Mouse (Mus musculus) liver (tissue): ENCODE data around the gene Dapk3.

ENCODE experiments used
- DNase-seq: peaks from one replicate; pipeline ENCODE4 v3.0.0-alpha.2; 2020; ENCODE audit warnings: mixed read lengths

Dapk3 gene

GRCm38 (mm10) chr10:81182336-81183333 is at the start of gene Dapk3:
Dapk3 (plus strand) TSS chr10:81183005.
- peak; percentile 97 for DNase-seq

GRCm38 (mm10) chr10:81134181-81134587 is 48.6 kb upstream of the Dapk3 start:
- DNase-seq: peak; percentile 92

- peak; percentile 89 for DNase-seq
Observed at GRCm38 (mm10) chr10:81134966-81135681, 47.7 kb upstream of the Dapk3 start, which contains the start of gene Zbtb7a. Zbtb7a (plus strand) TSS chr10:81135220.

- peak; percentile 94 for DNase-seq
Observed at GRCm38 (mm10) chr10:81135831-81136705, 46.7 kb upstream of the Dapk3 start.

GRCm38 (mm10) chr10:81136706-81137231 is 46.0 kb upstream of the Dapk3 start:
- DNase-seq: peak; percentile 82

- peak; percentile 99 for DNase-seq
Observed at GRCm38 (mm10) chr10:81137252-81138130, 45.3 kb upstream of the Dapk3 start.

GRCm38 (mm10) chr10:81138131-81138782 is 44.5 kb upstream of the Dapk3 start:
- DNase-seq: peak; percentile 58

- DNase-seq: no peak
Observed at GRCm38 (mm10) chr10:81138821-81139528, 43.8 kb upstream of the Dapk3 start.

GRCm38 (mm10) chr10:81139529-81139846 is 43.3 kb upstream of the Dapk3 start:
- no peak for DNase-seq

GRCm38 (mm10) chr10:81140005-81140404 is 42.8 kb upstream of the Dapk3 start:
- no peak for DNase-seq

- DNase-seq: peak; percentile 41
Observed at GRCm38 (mm10) chr10:81140717-81141454, 41.9 kb upstream of the Dapk3 start.

- no peak for DNase-seq
Observed at GRCm38 (mm10) chr10:81141455-81142210, 41.2 kb upstream of the Dapk3 start.

GRCm38 (mm10) chr10:81142551-81142981 is 40.2 kb upstream of the Dapk3 start:
- DNase-seq: no peak

GRCm38 (mm10) chr10:81143157-81143633 is 39.6 kb upstream of the Dapk3 start:
- no peak for DNase-seq

GRCm38 (mm10) chr10:81143845-81144437 is 38.9 kb upstream of the Dapk3 start:
- DNase-seq: no peak

GRCm38 (mm10) chr10:81144667-81145066 is 38.1 kb upstream of the Dapk3 start:
- DNase-seq: no peak

- no peak for DNase-seq
Observed at GRCm38 (mm10) chr10:81145307-81145706, 37.5 kb upstream of the Dapk3 start.

- DNase-seq: no peak
Observed at GRCm38 (mm10) chr10:81145778-81146177, 37.0 kb upstream of the Dapk3 start.
